Mouse (Mus musculus) heart, embryonic 14.5 days (tissue): Measurements from ENCODE around the gene Rasa2. TPM values are rescaled to one million over a fixed set of nuclear protein-coding genes. Genes with fewer than 3 reads are reported as not detected.

Experiments used
- ATAC-seq: fragments of 200-750 bp; cut with Nextera tagmentation; 2 replicates; pipeline ENCODE4 v1.8.0; 2017; ENCODE audit warnings: low read depth, moderate TSS enrichment; ENCODE audit not compliant: insufficient number of reproducible peaks, insufficient read depth, low FRiP score
- H3K27ac ChIP-seq, 2 experiments: fragments of 200-500 bp in 1 of 2; fragments of 300-500 bp in 1 of 2; sonication (generic) in 1 of 2; replicated peaks in 1 of 2; 2 replicates each; pipeline ENCODE4 v1.5.1; 2012 to 2014; ENCODE audit warnings: low read depth in 2 of 2, low read length in 2 of 2, control low read depth in 1 of 2, mild to moderate bottlenecking in 1 of 2, mixed read lengths in 1 of 2; ENCODE audit not compliant: control insufficient read depth in 1 of 2, insufficient read depth in 1 of 2
- H3K27me3 ChIP-seq: fragments of 300-500 bp; sonication (generic); 2 replicates; pipeline ENCODE4 v1.6.1; 2014; ENCODE audit warnings: mild to moderate bottlenecking, low read length, control low read depth; ENCODE audit not compliant: control insufficient read depth, insufficient read depth
- H3K36me3 ChIP-seq: fragments of 300-500 bp; sonication (generic); 2 replicates; pipeline ENCODE4 v1.6.1; 2014; ENCODE audit warnings: mild to moderate bottlenecking, control low read depth, low read length, mixed read lengths; ENCODE audit not compliant: control insufficient read depth, insufficient read depth
- H3K4me1 ChIP-seq, 2 experiments: fragments of 200-500 bp in 1 of 2; fragments of 300-500 bp in 1 of 2; sonication (generic) in 1 of 2; 2 replicates each; pipeline ENCODE4 v1.6.1; 2012 to 2014; ENCODE audit warnings: low read length in 2 of 2, control low read depth in 1 of 2, mixed read lengths in 1 of 2; ENCODE audit not compliant: control insufficient read depth in 2 of 2, insufficient read depth in 2 of 2
- H3K4me2 ChIP-seq: fragments of 300-500 bp; sonication (generic); 2 replicates; pipeline ENCODE4 v1.6.1; 2014; ENCODE audit warnings: mild to moderate bottlenecking, low read length
- H3K4me3 ChIP-seq, 2 experiments: fragments of 200-500 bp in 1 of 2; fragments of 300-500 bp in 1 of 2; sonication (generic) in 1 of 2; 2 replicates each; pipeline ENCODE4 v1.5.1; 2012 to 2014; ENCODE audit warnings: low read length in 2 of 2, mild to moderate bottlenecking in 2 of 2, control low read depth in 1 of 2, low read depth in 1 of 2, moderate library complexity in 1 of 2; ENCODE audit not compliant: control insufficient read depth in 1 of 2, insufficient read depth in 1 of 2
- H3K9ac ChIP-seq: fragments of 300-500 bp; sonication (generic); 2 replicates; pipeline ENCODE4 v1.6.1; 2014; ENCODE audit warnings: mild to moderate bottlenecking, low read length
- H3K9me3 ChIP-seq: fragments of 300-500 bp; sonication (generic); 2 replicates; pipeline ENCODE4 v1.6.1; 2016; ENCODE audit warnings: low read length, control low read depth; ENCODE audit not compliant: control insufficient read depth
- whole genome bisulfite sequencing: fragments of 180-500 bp; shearing (Covaris S2); extraction: QIAGEN DNeasy Blood & Tissue Kit; methylation state at CpG from one replicate; pipeline ENCODE4 v1.1.7; 2014; 5-methylcytosine and 5-hydroxymethylcytosine counted together
- polyA plus RNA-seq: library from polyadenylated mRNA; unstranded; fragments of >200 nt; fragmentation: Nextera tagmentation; extraction: Ambion mirVana; gene quantifications from 2 replicates; pipeline ENCODE4 v1.2.1, GENCODE M21; 2014

Rasa2 gene
- polyA plus RNA-seq, 1 experiment from 2014 or later: 14.2 TPM

GRCm38 (mm10) chr9:96535431-96535830, 96.0 kb downstream of the Rasa2 start:
- ATAC-seq: no peak
- no peaks in the 10 kb centered on the region for H3K9me3 ChIP-seq
- H3K4me2 ChIP-seq: no peak overlapping the region
- H3K27me3 ChIP-seq: no peaks in the 10 kb centered on the region
- WGBS: 85% methylated on average over 6 of the region's 6 CpGs
- no peaks in the 10 kb centered on the region for H3K36me3 ChIP-seq
- H3K4me3 ChIP-seq: no peak overlapping the region
- H3K27ac ChIP-seq: no peak overlapping the region
- no peak overlapping the region for H3K9ac ChIP-seq
- H3K4me1 ChIP-seq: peaks cover 6 to 12% of the 10 kb centered on the region in 2 experiments

GRCm38 (mm10) chr9:96534256-96534655, 97.2 kb downstream of the Rasa2 start:
- Histone ChIP-seq H3K9me3 (no peaks in the 10 kb centered on the region), H3K4me2 (no peak overlapping the region), H3K27ac (no peak overlapping the region), H3K36me3 (no peaks in the 10 kb centered on the region), H3K4me3 (no peak overlapping the region), H3K27me3 (no peaks in the 10 kb centered on the region), H3K9ac (no peak overlapping the region), H3K4me1 (peaks cover 6 to 12% of the 10 kb centered on the region in 2 experiments)
- no peak for ATAC-seq
- WGBS: 90% methylated on average over 4 of the region's 4 CpGs

GRCm38 (mm10) chr9:96533476-96533875, 97.9 kb downstream of the Rasa2 start:
- H3K4me1 ChIP-seq: peaks cover 4 to 12% of the 10 kb centered on the region in 2 experiments
- H3K9me3 ChIP-seq: no peaks in the 10 kb centered on the region
- WGBS: 76% methylated on average over 6 of the region's 6 CpGs
- H3K27me3 ChIP-seq: no peaks in the 10 kb centered on the region
- H3K4me2 ChIP-seq: no peak overlapping the region
- H3K36me3 ChIP-seq: no peaks in the 10 kb centered on the region
- H3K27ac ChIP-seq: no peak overlapping the region
- H3K9ac ChIP-seq: no peak overlapping the region
- H3K4me3 ChIP-seq: no peak overlapping the region
- no peak for ATAC-seq

GRCm38 (mm10) chr9:96532531-96532930, 98.9 kb downstream of the Rasa2 start:
- no peak for ATAC-seq
- Histone ChIP-seq H3K9me3 (no peaks in the 10 kb centered on the region), H3K4me2 (no peak overlapping the region), H3K4me1 (peaks cover 4 to 12% of the 10 kb centered on the region in 2 experiments), H3K27me3 (no peaks in the 10 kb centered on the region), H3K4me3 (no peak overlapping the region), H3K36me3 (no peaks in the 10 kb centered on the region), H3K9ac (no peak overlapping the region), H3K27ac (no peak overlapping the region)
- WGBS: 64% methylated on average over 4 of the region's 4 CpGs

- Histone ChIP-seq H3K36me3 (no peaks in the 10 kb centered on the region), H3K4me3 (no peak overlapping the region), H3K4me1 (no peaks in the 10 kb centered on the region; a peak in 2 of 4 replicates), H3K27ac (no peak overlapping the region), H3K27me3 (no peaks in the 10 kb centered on the region), H3K4me2 (no peak overlapping the region), H3K9ac (no peak overlapping the region), H3K9me3 (no peaks in the 10 kb centered on the region)
- 72% methylated on average over 11 of the region's 11 CpGs for WGBS
- ATAC-seq: no peak
Observed at GRCm38 (mm10) chr9:96530674-96531081, 100.7 kb downstream of the Rasa2 start.

GRCm38 (mm10) chr9:96529961-96530673, 101.3 kb downstream of the Rasa2 start:
- no peaks in the 10 kb centered on the region for H3K36me3 ChIP-seq
- H3K9ac ChIP-seq: no peak overlapping the region
- H3K4me3 ChIP-seq: no peak overlapping the region
- no peak for ATAC-seq
- no peak overlapping the region for H3K4me2 ChIP-seq
- H3K4me1 ChIP-seq: peaks cover 0 to 2% of the 10 kb centered on the region in 2 experiments; a peak in 3 of 4 replicates
- no peaks in the 10 kb centered on the region for H3K27me3 ChIP-seq
- 71% methylated on average over 10 of the region's 10 CpGs for WGBS
- no peaks in the 10 kb centered on the region for H3K9me3 ChIP-seq
- H3K27ac ChIP-seq: no peak overlapping the region

- 66% methylated on average over 4 of the region's 4 CpGs for WGBS
Observed at GRCm38 (mm10) chr9:96526011-96526410, 105.4 kb downstream of the Rasa2 start.

More at GRCm38 (mm10) chr9:96526011-96526410, 105.4 kb downstream of the Rasa2 start:
- peaks cover 0 to 4% of the 10 kb centered on the region in 2 experiments; a peak in 3 of 4 replicates for H3K4me1 ChIP-seq
- no peak for ATAC-seq
- H3K9me3 ChIP-seq: no peaks in the 10 kb centered on the region
- H3K4me2 ChIP-seq: no peak overlapping the region
- H3K4me3 ChIP-seq: no peak overlapping the region
- no peaks in the 10 kb centered on the region for H3K36me3 ChIP-seq
- no peak overlapping the region for H3K27ac ChIP-seq
- H3K27me3 ChIP-seq: no peaks in the 10 kb centered on the region
- H3K9ac ChIP-seq: no peak overlapping the region
